Mouse (Mus musculus): ENCODE results near the gene Nme2. TPM values are rescaled to one million over a fixed set of nuclear protein-coding genes. Genes with fewer than 3 reads are reported as not detected.

The Nme2 gene
- total and polyA plus RNA-seq, 3 experiments = 945 to 1,722 (median 1,555) TPM

GRCm38 (mm10) chr11:93955256-93956150 is 556 bp downstream of the Nme2 start (continued):
- no peak for TF ChIP-seq E2F4 (IDR thresholded peaks at IDR 0.05; ENCODE audit: insufficient replicate concordance, low read depth, low read length)

GRCm38 (mm10) chr11:93954738-93955255 is 1.3 kb downstream of the Nme2 start:
- Histone ChIP-seq H3K27ac (ENCODE audit: insufficient read depth, low read depth) (peak overlapping the region; percentile 48), H3K36me3 (replicated peaks in 1 of 2; ENCODE audit: control insufficient read depth in 1 of 2, insufficient read depth in 1 of 2, low read length in 1 of 2) (peaks cover 43 to 69% of the 10 kb centered on the region in 2 experiments), H3K9ac (ENCODE audit: insufficient read depth, low read depth) (peak overlapping the region; percentile 84), H3K27me3 (replicated peaks) (no peaks in the 10 kb centered on the region), H3K4me3 (replicated peaks in 1 of 3; ENCODE audit: low read depth in 2 of 3, low read length in 2 of 3, poor library complexity in 1 of 3) (peak overlapping the region; percentile 72 to 89 (median 82)), H3K4me2 (ENCODE audit: insufficient read depth, low read depth, poor library complexity, severe bottlenecking) (peak overlapping the region; percentile 73), H3K79me2 (replicated peaks; ENCODE audit: control insufficient read depth, extremely low read depth, insufficient read depth, poor library complexity, severe bottlenecking) (peaks cover 42% of the 10 kb centered on the region), H3K9me3 (replicated peaks; ENCODE audit: low read length) (no peaks in the 10 kb centered on the region), H3K4me1 (ENCODE audit: control insufficient read depth in 1 of 2, insufficient read depth in 2 of 2) (peaks cover 6 to 52% of the 10 kb centered on the region in 2 experiments; a peak in 3 of 4 replicates)
- dilution Hi-C loops (cut with MboI; ENCODE audit: extremely low pct_ligation_motif_present, extremely low pct_unique_long_range_greater_than_20kb, low sequenced_read_pairs) = no loop called here
- in situ Hi-C loops (cut with MboI; ENCODE audit: low pct_ligation_motif_present, low pct_unique_long_range_greater_than_20kb, low sequenced_read_pairs) = loop anchor here (25.0 kb wide), 1 partner anchor 308 kb away; no protein-coding TSS in a partner anchor
- TF ChIP-seq TBP (conservative IDR thresholded peaks at IDR 0.05; ENCODE audit: low read depth, low read length) (0 out of 2 replicates have a peak, but pooled peaks have one; percentile 43), KAT2A (IDR thresholded peaks at IDR 0.05; ENCODE audit: insufficient replicate concordance, low read length) (no peak), ZNF384 (IDR thresholded peaks at IDR 0.05; ENCODE audit: low read depth, low read length) (peak; percentile 49; the same call in 1 of the 2 replicates)
- no peak for DNase-seq (ENCODE audit: extremely low read depth)

GRCm38 (mm10) chr11:93952376-93952775 is 3.7 kb downstream of the Nme2 start:
- Histone ChIP-seq H3K9me3 (replicated peaks; ENCODE audit: low read length) (no peaks in the 10 kb centered on the region), H3K79me2 (replicated peaks; ENCODE audit: control insufficient read depth, extremely low read depth, insufficient read depth, poor library complexity, severe bottlenecking) (peaks cover 42% of the 10 kb centered on the region), H3K27me3 (replicated peaks) (no peaks in the 10 kb centered on the region), H3K4me2 (ENCODE audit: insufficient read depth, low read depth, poor library complexity, severe bottlenecking) (peak overlapping the region; percentile 41), H3K36me3 (replicated peaks in 1 of 2; ENCODE audit: control insufficient read depth in 1 of 2, insufficient read depth in 1 of 2, low read length in 1 of 2) (peaks cover 37 to 68% of the 10 kb centered on the region in 2 experiments), H3K9ac (ENCODE audit: insufficient read depth, low read depth) (peak overlapping the region; percentile 18), H3K4me1 (ENCODE audit: control insufficient read depth in 1 of 2, insufficient read depth in 2 of 2) (peaks cover 6 to 46% of the 10 kb centered on the region in 2 experiments; a peak in 3 of 4 replicates), H3K27ac (ENCODE audit: insufficient read depth, low read depth) (no peak overlapping the region), H3K4me3 (replicated peaks in 1 of 3; ENCODE audit: low read depth in 2 of 3, low read length in 2 of 3, poor library complexity in 1 of 3) (peak overlapping the region in 1 of 3 experiments; percentile 54)
- in situ Hi-C loops (cut with MboI; ENCODE audit: low pct_ligation_motif_present, low pct_unique_long_range_greater_than_20kb, low sequenced_read_pairs) = loop anchor here (25.0 kb wide), 1 partner anchor 310 kb away; no protein-coding TSS in a partner anchor
- TF ChIP-seq TCF12 (IDR thresholded peaks at IDR 0.05; ENCODE audit: low read depth, low read length) = no peak
- TF ChIP-seq HCFC1 (IDR thresholded peaks at IDR 0.05; ENCODE audit: low read depth, low read length) = no peak
- TF ChIP-seq MEF2A (IDR thresholded peaks at IDR 0.05; ENCODE audit: borderline replicate concordance, low read depth, low read length) = no peak
- TF ChIP-seq SMC3 (IDR thresholded peaks at IDR 0.05; ENCODE audit: low read depth, low read length) = no peak
- no peak for TF ChIP-seq NRF1 (IDR thresholded peaks at IDR 0.05; ENCODE audit: low read depth, low read length)
- TF ChIP-seq USF1 (IDR thresholded peaks at IDR 0.05; ENCODE audit: low read depth, low read length) = no peak
- TF ChIP-seq KAT2A (IDR thresholded peaks at IDR 0.05; ENCODE audit: insufficient replicate concordance, low read length) = no peak
- no peak for TF ChIP-seq EP300 (IDR thresholded peaks at IDR 0.05; ENCODE audit: low read length)
- no peak for TF ChIP-seq MXI1 (IDR thresholded peaks at IDR 0.05; ENCODE audit: low read depth, low read length)
- peak; percentile 25; the same call in 1 of the 2 replicates for TF ChIP-seq ZMIZ1 (IDR thresholded peaks at IDR 0.05; ENCODE audit: low read depth, low read length)
- no peak for TF ChIP-seq JUN (IDR thresholded peaks at IDR 0.05; ENCODE audit: insufficient read depth, low read depth, low read length)
- TF ChIP-seq PAX5 (IDR thresholded peaks at IDR 0.05; ENCODE audit: low read length) = no peak
- TF ChIP-seq POLR2A (IDR thresholded peaks at IDR 0.05; ENCODE audit: low read depth, low read length) = peak; percentile 31; the same call in 1 of the 2 replicates
- TF ChIP-seq SIN3A (IDR thresholded peaks at IDR 0.05; ENCODE audit: low read length) = no peak
- no peak for TF ChIP-seq TBP (conservative IDR thresholded peaks at IDR 0.05; ENCODE audit: low read depth, low read length)
- TF ChIP-seq MAX (IDR thresholded peaks at IDR 0.05; ENCODE audit: low read length) = no peak
- TF ChIP-seq POLR2AphosphoS2 (IDR thresholded peaks at IDR 0.05; ENCODE audit: low read depth, low read length) = peak; percentile 49; the same call in 1 of the 2 replicates
- TF ChIP-seq USF2 (conservative IDR thresholded peaks at IDR 0.05; ENCODE audit: low read depth, low read length) = no peak
- no peak for TF ChIP-seq CHD2 (IDR thresholded peaks at IDR 0.05; ENCODE audit: low read length)
- no peak for TF ChIP-seq ETS1 (conservative IDR thresholded peaks at IDR 0.05; ENCODE audit: low read depth, low read length)
- dilution Hi-C loops (cut with MboI; ENCODE audit: extremely low pct_ligation_motif_present, extremely low pct_unique_long_range_greater_than_20kb, low sequenced_read_pairs) = no loop called here
- DNase-seq (ENCODE audit: extremely low read depth) = no peak
